Mouse (Mus musculus): ENCODE results near the gene Rorc. TPM values are rescaled to one million over a fixed set of nuclear protein-coding genes. Genes with fewer than 3 reads are reported as not detected.
A peak's percentile ranks its signal among the peaks of the same experiment; 100 is the strongest.

Gene Rorc
- polyA plus RNA-seq, 1 experiment from 2014 or later: not detected

DNA sequence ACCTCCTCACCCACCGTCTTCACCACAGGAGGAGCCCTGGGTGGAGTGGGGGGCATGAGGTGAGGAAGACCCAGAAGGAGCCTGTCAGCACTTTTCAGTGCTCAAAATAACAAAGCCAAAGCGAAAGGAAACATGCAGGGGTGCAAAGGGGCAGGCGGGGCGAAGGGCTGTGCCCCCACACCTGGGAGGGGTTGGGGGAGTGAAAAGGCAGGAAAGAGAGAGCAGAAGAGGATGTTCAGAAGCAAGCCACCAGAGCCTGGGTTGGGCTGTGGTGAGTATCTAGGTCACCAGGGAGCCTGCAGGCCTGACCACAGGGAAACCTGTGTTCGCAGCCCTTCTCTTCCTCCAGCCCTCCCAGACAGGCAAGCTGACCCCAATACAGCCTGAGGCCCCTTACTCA lies 15.5 kb downstream of the Rorc start:
- H3K79me2 ChIP-seq (ENCODE audit: inconsistent target): no peaks in the 10 kb centered on the region
- WGBS (ENCODE audit: missing documents): 2% methylated on average over 5 of the region's 5 CpGs
- H3K27ac ChIP-seq: no peak overlapping the region
- H3K36me3 ChIP-seq (ENCODE audit: inconsistent target): no peaks in the 10 kb centered on the region
- H3K4me3 ChIP-seq (ENCODE audit: inconsistent target): no peak overlapping the region

DNA sequence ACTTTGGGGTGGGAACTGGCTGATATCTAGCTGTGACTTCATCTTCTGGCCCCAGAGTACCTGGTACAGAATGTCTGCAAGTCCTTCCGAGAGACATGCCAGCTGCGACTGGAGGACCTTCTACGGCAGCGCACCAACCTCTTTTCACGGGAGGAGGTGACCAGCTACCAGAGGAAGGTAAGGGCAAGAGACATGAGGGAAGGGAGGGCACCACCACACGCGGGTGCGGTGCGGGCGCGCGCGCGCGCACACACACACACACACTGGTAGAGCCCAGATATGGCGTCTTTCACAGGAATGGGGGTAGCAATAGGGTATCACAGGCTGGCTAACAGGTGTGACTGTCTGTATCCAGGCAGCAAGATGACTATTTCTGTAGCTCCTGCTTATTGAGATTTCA lies 16.8 kb downstream of the Rorc start:
- Histone ChIP-seq H3K4me3 (ENCODE audit: inconsistent target) (no peak overlapping the region), H3K27ac (no peak overlapping the region), H3K36me3 (ENCODE audit: inconsistent target) (no peaks in the 10 kb centered on the region), H3K79me2 (ENCODE audit: inconsistent target) (no peaks in the 10 kb centered on the region)
- WGBS (ENCODE audit: missing documents): 97% methylated on average over 16 of the region's 16 CpGs

DNA sequence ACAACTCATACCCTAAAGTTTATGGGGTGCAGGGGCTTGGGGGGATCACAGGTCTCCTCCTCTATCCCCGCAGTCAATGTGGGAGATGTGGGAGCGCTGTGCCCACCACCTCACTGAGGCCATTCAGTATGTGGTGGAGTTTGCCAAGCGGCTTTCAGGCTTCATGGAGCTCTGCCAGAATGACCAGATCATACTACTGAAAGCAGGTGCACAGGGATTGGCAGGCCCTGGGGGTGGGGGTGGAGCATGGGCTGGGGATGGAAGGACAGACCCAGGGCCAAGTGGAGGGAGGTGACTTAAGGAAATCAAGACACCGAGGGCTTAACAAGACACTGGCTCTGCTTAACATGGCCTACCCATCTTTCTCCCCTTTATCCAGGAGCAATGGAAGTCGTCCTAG lies 18.4 kb downstream of the Rorc start:
- WGBS (ENCODE audit: missing documents): 94% methylated on average over 5 of the region's 5 CpGs
- Histone ChIP-seq H3K27ac (no peak overlapping the region), H3K79me2 (ENCODE audit: inconsistent target) (no peaks in the 10 kb centered on the region), H3K36me3 (ENCODE audit: inconsistent target) (no peaks in the 10 kb centered on the region), H3K4me3 (ENCODE audit: inconsistent target) (no peak overlapping the region)

DNA sequence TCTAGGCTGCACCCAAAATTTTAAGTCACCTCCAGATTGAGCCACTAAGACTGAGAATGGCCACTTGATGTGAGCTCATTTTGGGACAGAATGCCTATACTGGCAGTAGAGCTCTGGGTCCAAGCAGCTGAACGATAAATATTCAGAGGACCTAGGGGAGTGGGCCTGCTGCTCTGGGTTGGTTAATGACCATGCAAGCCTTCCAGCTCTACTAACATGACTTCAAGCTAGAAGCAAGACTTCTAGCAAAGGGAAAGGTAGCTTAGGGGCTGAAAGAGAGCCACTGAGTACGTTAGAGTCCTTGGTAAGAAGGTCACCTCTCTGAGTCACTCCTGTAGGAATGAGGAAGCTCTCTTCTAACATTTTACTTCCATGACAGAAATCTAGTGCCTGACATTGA lies 19.5 kb downstream of the Rorc start:
- Histone ChIP-seq H3K27ac (no peak overlapping the region), H3K4me3 (ENCODE audit: inconsistent target) (no peak overlapping the region), H3K36me3 (ENCODE audit: inconsistent target) (no peaks in the 10 kb centered on the region), H3K79me2 (ENCODE audit: inconsistent target) (no peaks in the 10 kb centered on the region)
- 66% methylated on average over 2 of the region's 2 CpGs for WGBS (ENCODE audit: missing documents)

DNA sequence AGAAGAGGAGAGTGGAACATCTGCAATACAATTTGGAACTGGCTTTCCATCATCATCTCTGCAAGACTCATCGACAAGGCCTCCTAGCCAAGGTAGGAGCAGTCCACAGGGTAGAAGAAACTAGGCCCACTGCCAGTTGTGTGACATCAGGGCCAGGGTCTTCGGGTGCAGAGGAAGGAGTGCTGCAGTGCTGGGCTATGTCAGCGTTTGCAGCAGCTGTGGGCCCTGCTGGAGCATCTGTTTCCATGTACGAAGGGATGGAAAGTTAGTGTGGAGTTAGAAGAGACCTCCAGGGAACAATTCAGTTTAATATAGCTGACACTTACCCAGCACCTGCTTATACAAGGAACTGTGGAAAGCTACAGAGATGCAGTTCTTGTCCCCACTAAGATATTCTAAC lies 20.5 kb downstream of the Rorc start:
- Histone ChIP-seq H3K4me3 (ENCODE audit: inconsistent target) (no peak overlapping the region), H3K27ac (no peak overlapping the region), H3K36me3 (ENCODE audit: inconsistent target) (no peaks in the 10 kb centered on the region), H3K79me2 (ENCODE audit: inconsistent target) (no peaks in the 10 kb centered on the region)
- 81% methylated on average over 4 of the region's 4 CpGs for WGBS (ENCODE audit: missing documents)

DNA sequence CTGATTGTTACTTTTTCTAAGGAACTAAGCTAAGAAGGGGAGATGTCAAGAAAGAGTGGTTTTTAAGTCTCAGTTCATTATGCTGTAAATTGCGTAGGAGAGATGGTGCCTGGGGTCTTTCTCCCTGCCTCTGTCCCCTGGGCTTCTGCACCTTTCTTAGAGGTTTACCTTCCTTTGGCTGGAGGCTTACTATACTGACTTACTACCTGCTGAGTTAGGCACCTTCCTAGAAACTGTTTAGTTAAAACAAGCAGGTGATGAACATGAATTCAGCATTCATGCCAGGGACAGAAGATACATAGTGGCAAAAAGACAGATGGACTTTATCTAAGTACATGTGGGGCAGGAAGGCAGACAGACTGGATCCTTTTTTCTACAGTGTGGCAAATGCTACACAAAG lies 23.7 kb downstream of the Rorc start:
- no peak overlapping the region for H3K4me3 ChIP-seq (ENCODE audit: inconsistent target)
- H3K27ac ChIP-seq: no peak overlapping the region
- WGBS (ENCODE audit: missing documents): 100% methylated on average over 1 of the region's 1 CpGs
- H3K36me3 ChIP-seq (ENCODE audit: inconsistent target): no peaks in the 10 kb centered on the region
- no peaks in the 10 kb centered on the region for H3K79me2 ChIP-seq (ENCODE audit: inconsistent target)

DNA sequence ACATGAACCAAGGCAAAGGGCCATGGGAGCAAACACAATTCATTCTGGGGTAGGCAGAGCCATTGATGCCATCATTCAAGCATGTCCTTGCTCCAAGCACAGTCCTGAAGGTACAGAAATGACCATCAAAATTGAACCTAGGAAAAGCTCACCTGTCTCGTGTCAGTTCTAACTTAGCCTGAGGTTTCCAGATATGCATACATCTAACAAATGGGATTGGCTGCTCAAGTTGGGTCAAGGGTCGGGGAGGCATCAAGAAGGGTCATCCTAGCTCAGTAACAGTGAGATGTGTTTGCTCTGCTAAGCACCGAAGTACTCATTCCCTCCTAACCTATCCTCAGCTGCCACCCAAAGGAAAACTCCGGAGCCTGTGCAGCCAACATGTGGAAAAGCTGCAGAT lies 24.3 kb downstream of the Rorc start:
- Histone ChIP-seq H3K36me3 (ENCODE audit: inconsistent target) (no peaks in the 10 kb centered on the region), H3K79me2 (ENCODE audit: inconsistent target) (no peaks in the 10 kb centered on the region), H3K27ac (no peak overlapping the region), H3K4me3 (ENCODE audit: inconsistent target) (no peak overlapping the region)
- WGBS (ENCODE audit: missing documents): 86% methylated on average over 4 of the region's 4 CpGs

DNA sequence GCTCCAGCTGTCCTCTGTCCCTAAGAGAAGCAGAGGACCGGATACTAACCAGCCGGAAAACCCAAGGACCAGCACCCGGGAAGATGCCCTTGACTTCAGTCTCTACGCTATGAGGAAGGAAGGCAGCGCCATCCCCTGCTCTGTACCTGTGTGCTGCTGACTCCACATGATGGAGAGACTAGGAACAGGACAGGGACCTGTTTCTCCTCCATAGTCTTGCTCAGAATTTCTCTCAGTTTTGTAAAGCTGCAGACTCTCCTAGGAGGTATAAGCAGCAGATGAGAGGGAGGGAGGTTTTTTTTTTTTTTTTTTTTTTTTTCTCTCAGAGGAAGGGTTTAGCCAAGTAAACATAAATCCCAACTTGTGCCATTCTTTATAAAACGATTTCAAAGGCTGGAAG lies 25.6 kb downstream of the Rorc start, which contains the start of gene Lingo4:
TSS of gene Lingo4 (plus strand) at position 301 of the 400 bp plus-strand sequence.
- WGBS (ENCODE audit: missing documents): 87% methylated on average over 6 of the region's 6 CpGs
- H3K79me2 ChIP-seq (ENCODE audit: inconsistent target): no peaks in the 10 kb centered on the region
- no peak within 1 kb of the TSS for H3K4me3 ChIP-seq (ENCODE audit: inconsistent target)
- H3K36me3 ChIP-seq (ENCODE audit: inconsistent target): no peaks in the 10 kb centered on the region
- no peak within 1 kb of the TSS for H3K27ac ChIP-seq

DNA sequence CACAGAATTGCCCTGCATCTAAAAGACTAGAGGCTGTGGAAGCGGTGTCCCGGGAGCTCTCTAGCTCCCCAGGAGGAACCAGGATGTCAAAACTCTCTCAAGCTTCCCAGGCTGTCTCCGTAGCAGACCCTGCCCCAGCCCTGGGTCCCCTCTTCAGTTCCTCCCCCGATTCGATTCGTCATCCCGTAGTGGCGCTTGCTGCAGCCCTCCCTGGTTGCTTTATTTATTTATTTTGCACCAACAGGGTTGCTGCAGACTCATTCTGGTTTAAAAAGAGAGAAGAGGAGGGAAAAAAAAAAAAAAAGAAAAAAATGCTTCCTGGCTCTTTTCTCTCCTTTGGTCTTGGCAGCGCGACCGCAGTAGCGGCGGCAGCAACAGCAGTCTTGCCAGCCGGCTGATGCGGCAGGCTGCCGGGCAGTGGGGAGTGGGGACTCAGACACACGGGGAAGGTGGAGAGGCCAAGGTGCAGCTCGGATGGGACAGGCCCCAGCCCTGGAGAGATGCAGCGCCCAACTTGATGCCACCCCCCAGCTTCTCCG lies 26.4 kb downstream of the Rorc start:
- WGBS (ENCODE audit: missing documents): 6% methylated on average over 20 of the region's 20 CpGs
- no peak overlapping the region for H3K27ac ChIP-seq

DNA sequence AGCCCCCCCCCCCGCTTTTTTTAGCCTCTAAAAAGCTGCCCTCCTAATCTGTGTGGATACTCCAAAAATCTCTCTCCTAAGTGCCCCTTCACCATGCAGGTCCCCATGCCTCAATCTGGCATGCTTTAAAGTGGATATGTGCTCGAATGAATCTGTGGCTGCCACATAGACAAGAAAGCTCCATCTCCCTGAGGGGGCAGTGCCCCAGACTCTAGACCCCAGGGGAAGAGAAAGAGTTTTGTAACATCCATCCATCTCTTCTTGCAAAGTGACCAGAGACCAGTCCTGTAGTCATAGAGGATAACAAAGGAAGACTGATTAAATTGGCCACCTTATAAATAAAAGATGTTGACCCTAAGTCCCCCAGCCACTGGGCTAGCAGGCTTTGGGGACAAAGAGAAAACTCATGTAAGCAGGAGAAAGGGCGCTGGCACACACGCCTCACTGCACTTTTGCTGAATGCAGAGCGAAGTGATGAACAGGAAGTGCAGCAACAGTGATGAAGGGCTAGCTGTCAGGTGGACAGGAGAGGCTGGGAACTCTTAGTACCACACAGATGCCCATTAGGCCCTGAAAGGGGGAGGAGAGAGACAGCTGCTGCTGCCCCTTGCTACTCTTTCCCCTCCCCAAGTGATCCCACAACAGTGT lies 27.2 kb downstream of the Rorc start:
- WGBS (ENCODE audit: missing documents): 57% methylated on average over 5 of the region's 5 CpGs
- Histone ChIP-seq H3K36me3 (ENCODE audit: inconsistent target) (no peaks in the 10 kb centered on the region), H3K27ac (no peak overlapping the region), H3K4me3 (ENCODE audit: inconsistent target) (no peak overlapping the region), H3K79me2 (ENCODE audit: inconsistent target) (no peaks in the 10 kb centered on the region)

More for the DNA sequence above, 26.4 kb downstream of the Rorc start:
- Histone ChIP-seq H3K4me3 (ENCODE audit: inconsistent target) (no peak overlapping the region), H3K36me3 (ENCODE audit: inconsistent target) (no peaks in the 10 kb centered on the region), H3K79me2 (ENCODE audit: inconsistent target) (no peaks in the 10 kb centered on the region)

DNA sequence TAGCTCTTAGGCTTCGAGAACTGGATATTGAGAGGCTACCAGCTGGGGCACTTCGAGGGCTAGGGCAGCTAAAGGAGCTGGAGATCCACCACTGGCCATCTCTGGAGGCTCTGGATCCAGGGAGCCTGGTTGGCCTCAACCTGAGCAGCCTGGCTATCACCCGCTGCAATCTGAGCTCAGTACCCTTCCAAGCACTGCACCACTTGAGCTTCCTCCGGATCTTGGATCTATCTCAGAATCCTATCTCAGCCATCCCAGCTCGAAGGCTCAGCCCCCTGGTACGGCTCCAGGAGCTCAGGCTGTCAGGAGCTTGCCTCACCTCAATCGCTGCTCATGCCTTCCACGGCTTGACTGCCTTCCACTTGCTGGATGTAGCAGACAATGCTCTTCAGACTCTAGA lies 29.9 kb downstream of the Rorc start:
- Histone ChIP-seq H3K79me2 (ENCODE audit: inconsistent target) (no peaks in the 10 kb centered on the region), H3K36me3 (ENCODE audit: inconsistent target) (no peaks in the 10 kb centered on the region), H3K4me3 (ENCODE audit: inconsistent target) (no peak overlapping the region), H3K27ac (no peak overlapping the region)
- whole genome bisulfite sequencing (ENCODE audit: missing documents): 80% methylated on average over 8 of the region's 8 CpGs

DNA sequence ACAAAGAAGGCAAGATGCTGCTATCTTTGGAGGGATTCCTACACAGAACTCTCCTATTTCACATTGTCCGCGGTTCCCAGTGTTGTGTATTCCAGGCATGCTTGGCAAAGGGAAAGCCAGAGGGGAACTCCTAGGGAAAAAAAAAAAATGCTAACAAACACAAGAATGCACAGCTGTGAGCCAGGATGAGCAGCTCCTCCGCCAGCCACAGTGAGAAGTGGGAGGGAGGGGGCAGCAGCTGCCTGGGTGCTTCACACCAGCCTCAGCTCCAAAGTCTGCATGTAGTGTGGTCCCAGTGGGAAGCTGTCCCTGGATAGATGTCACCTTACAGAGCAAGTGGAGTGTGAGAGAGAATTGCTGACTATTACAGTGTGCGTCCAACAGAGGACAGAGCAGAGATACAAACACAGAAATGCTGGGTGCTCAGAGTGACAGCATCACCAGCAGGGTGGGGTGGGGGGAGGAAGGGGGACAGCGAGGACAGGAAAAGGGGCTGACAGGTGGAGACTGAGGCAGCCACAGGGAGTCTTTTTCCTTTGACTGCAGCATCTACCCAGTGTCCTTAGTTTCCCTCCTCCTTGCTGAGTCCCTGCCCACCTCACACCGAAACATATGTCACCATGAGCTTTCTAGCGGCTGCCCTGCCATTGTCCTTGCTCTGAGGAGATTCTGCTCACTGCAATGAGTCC lies 31.9 kb downstream of the Rorc start:
- Histone ChIP-seq H3K36me3 (ENCODE audit: inconsistent target) (no peaks in the 10 kb centered on the region), H3K4me3 (ENCODE audit: inconsistent target) (no peak overlapping the region), H3K79me2 (ENCODE audit: inconsistent target) (no peaks in the 10 kb centered on the region), H3K27ac (no peak overlapping the region)
- 49% methylated on average over 7 of the region's 7 CpGs for WGBS (ENCODE audit: missing documents)

DNA sequence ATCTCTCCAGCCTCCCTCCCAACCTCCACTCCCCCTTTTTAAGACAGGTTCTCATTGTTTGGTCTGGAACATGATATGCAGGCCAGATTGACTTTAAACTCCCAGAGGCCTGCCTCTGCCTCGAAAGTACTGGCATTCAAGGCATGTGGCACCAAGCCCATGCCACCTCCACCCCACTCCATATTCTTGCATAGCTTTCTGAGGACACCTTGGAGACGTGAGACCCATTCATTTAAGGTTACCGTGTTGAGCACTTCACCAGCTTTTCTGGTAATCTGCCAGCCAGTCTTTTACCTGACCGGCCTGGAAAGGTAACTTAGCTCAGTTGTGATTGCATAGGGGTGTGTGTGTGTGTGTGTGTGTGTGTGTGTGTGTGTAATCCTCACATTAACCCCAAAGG lies 33.0 kb downstream of the Rorc start:
- WGBS (ENCODE audit: missing documents): 95% methylated on average over 4 of the region's 4 CpGs
- no peak overlapping the region for H3K4me3 ChIP-seq (ENCODE audit: inconsistent target)
- no peaks in the 10 kb centered on the region for H3K79me2 ChIP-seq (ENCODE audit: inconsistent target)
- H3K27ac ChIP-seq: no peak overlapping the region
- no peaks in the 10 kb centered on the region for H3K36me3 ChIP-seq (ENCODE audit: inconsistent target)

DNA sequence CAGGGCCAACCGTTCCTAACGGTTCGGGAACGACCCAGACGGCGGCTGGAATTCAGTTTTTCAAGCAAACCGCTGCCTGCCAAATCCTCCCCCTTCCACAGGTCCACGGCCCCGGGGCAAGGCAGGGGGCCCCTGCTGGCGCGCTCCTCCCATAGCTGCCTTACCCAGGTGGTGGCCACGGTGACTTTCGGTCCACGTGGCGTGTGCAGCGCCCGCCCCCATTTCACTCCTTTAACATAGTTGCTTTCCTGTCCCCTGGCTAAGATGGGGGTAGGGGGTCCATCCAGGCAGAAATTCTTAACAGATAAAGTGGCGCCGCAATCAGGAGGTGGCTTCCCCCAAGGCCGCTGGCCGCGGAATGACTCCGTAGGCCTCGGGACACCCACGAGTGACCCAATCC lies 39.9 kb downstream of the Rorc start:
- no peaks in the 10 kb centered on the region for H3K36me3 ChIP-seq (ENCODE audit: inconsistent target)
- H3K4me3 ChIP-seq (ENCODE audit: inconsistent target): peak overlapping the region; percentile 50
- 8% methylated on average over 25 of the region's 25 CpGs for WGBS (ENCODE audit: missing documents)
- no peaks in the 10 kb centered on the region for H3K79me2 ChIP-seq (ENCODE audit: inconsistent target)
- no peak overlapping the region for H3K27ac ChIP-seq

DNA sequence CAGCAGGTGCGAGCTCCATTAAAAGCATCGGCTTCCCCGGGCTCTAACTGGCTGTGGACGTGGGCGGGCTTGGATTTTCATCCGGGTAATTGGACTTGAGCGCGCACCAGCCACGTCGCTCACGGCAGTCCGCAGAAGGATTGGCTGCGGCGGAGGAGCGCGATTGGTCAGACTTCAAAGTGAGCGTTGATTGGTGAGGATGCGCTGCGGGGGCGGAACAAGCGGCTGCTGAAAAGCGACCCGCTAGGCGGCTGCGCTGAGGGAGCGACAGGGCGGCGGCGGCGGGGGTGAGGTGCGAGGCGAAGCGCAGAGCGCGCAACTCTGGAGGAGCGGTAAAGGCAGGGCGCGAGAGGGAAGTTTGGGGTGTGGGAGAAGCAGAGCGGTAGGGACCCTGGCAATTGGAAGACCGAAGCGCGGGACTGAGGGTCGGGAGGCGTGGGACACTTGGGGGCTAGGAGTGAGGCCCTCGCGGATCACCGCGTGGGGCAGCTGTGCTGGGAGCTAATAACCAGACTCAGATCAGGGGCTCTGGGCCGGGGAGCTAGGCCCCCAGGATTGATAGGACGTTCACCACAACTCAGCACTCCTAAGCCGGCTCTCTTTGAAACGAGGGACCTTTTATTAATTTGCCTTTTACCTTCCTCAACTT lies 40.6 kb downstream of the Rorc start, which contains the start of gene Tdrkh:
TSS of gene Tdrkh (plus strand) at position 243 of the 649 bp plus-strand sequence.
- WGBS (ENCODE audit: missing documents): 7% methylated on average over 52 of the region's 52 CpGs
- Histone ChIP-seq H3K36me3 (ENCODE audit: inconsistent target) (no peaks in the 10 kb centered on the region), H3K4me3 (ENCODE audit: inconsistent target) (peak within 1 kb of the TSS; percentile 50), H3K27ac (no peak within 1 kb of the TSS), H3K79me2 (ENCODE audit: inconsistent target) (no peaks in the 10 kb centered on the region)
